Mouse (Mus musculus) spleen, adult 2 months (tissue): ENCODE data around the gene Wwox.

Experiments
- CTCF ChIP-seq: fragments of 200-500 bp; IDR thresholded peaks from 2 replicates; pipeline ENCODE4 v1.5.1; 2011; ENCODE audit warnings: mild to moderate bottlenecking, inconsistent platforms; ENCODE audit not compliant: insufficient read depth, insufficient read length, insufficient replicate concordance; ENCODE audit errors: extremely low read depth
- POLR2A ChIP-seq: fragments of 200-500 bp; IDR thresholded peaks from 2 replicates; pipeline ENCODE4 v1.6.1; 2011; ENCODE audit warnings: low read depth, low read length, inconsistent platforms

DNA sequence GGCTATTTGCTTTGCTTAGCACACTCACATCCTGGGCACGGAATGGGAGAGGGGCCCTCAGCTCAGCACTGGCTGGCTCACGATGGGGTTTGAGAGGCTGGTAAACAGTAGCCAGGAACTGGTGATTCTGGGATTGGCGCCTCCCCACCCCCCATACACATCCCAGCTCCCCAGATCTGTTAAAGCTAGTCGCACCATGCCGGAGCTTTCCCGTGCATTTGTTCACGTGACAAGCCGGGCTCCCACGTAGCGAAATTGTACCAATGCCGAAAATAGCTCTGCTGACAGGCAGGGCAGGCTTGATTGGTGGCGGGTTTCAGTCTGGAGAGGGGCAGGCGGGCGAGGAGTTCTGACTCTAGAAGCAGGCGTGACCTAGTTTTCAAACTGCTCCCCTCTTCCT is 16.5 kb downstream of the Wwox start:
- TF ChIP-seq CTCF (no peak), POLR2A (no peak)
